Mouse (Mus musculus): ENCODE measurements around the gene Atp6v1g1. TPM values are rescaled to one million over a fixed set of nuclear protein-coding genes. Genes with fewer than 3 reads are reported as not detected.

Atp6v1g1 gene
- polyA plus RNA-seq, 1 experiment = 154 TPM

DNA sequence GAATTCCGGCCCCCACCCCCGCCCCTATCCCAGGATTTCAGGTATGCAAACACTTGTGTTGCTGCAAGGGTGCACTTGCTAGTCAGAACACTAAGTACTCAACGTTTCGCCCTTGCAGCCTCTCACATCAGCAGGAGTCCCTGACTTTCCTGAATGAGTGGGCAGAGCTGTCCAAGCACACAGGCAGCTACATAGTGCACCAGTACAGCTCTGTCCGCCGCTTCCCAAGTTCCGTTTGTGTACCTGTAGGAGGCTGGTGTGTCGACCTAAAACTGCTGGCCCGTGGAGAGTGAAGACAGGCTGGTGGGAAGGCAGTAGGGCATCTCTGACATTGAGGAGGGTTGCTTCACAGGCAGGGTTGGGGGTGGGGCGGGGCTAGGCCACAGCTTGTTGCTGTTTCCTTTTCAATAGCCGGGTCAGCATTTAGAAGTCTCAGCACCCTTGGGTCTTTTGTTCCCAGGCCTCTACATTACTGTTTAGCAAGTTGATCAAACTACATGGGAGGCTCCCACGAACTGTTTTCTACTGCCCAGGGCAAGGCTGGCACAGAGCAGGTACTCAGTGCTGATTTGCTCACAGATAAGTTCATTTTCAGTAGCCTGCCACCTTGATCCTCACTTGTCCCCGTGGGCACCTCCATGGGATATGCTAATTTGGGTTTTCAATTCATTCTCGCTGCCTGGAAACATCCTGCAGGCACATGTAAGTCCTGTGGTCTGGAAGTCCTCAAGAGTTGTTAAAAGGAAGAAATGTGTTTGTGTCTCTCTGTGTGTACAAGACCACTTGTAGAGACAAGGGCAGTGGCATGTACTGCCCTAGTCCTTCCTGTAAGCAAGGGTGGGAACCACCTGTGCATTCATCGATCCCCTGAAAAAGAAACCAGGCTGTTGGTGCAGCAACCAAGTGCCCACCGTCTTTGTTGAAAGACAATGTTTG, 12.8 kb downstream of the Atp6v1g1 start:
- 61% methylated on average over 16 of the region's 16 CpGs for WGBS
- TF ChIP-seq POLR2A (IDR thresholded peaks at IDR 0.05; ENCODE audit: borderline replicate concordance, insufficient read depth, low read length) (no peak), CTCF (IDR thresholded peaks at IDR 0.05; ENCODE audit: borderline replicate concordance, insufficient read depth, low read depth, low read length) (no peak)
- no peak overlapping the region for H3K4me3 ChIP-seq (replicated peaks; ENCODE audit: insufficient read depth, low read depth, low read length)

DNA sequence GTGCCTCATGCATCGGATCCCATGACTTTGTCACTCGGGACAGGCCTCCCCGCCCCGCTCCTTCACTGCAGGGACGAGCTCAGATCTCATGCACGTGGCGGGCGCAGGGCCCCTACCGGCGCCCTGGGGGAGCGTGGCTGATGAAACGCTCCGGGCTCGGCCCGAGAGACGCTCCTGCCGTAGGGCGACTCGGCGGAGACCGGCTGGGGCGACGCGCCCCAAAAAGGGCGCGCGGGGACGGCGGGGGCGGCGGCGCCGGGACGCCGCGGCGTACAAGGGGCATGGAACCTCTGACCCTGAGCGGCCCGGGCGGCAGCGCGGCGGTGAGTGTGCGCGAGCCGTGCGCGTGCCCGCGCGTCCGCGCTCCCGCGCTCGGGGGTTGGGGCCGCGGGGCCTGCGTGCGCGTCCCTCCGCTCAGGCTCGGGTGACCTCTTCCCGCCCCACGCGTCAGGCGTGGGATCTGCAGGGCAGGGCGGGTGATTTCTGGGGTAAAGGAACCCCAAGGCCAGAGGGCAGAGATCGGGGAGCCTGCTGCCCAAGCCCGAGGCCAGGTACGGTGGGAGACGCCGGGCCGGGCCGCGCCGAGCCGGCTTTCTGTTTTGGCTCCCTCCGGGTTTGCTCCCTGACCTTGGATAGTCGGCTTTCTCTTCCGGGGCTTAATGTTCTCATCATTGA, 14.0 kb downstream of the Atp6v1g1 start, which contains the start of gene Tmem268:
Gene Tmem268, plus strand, starts transcription at position 375 of the 675 bp plus-strand sequence.
- H3K4me3 ChIP-seq (replicated peaks; ENCODE audit: insufficient read depth, low read depth, low read length) = peak within 1 kb of the TSS; percentile 66
- TF ChIP-seq POLR2A (IDR thresholded peaks at IDR 0.05; ENCODE audit: borderline replicate concordance, insufficient read depth, low read length) = peak; percentile 70
- TF ChIP-seq CTCF (IDR thresholded peaks at IDR 0.05; ENCODE audit: borderline replicate concordance, insufficient read depth, low read depth, low read length) = no peak
- DNase-seq = peak; percentile 83 to 86
- H3K4me1 ChIP-seq (ENCODE audit: control insufficient read depth, insufficient read depth, low read length) = peaks cover 11% of the 10 kb centered on the region
- H3K27me3 ChIP-seq (ENCODE audit: control insufficient read depth, insufficient read depth, low read length) = no peaks in the 10 kb centered on the region
- H3K27ac ChIP-seq (ENCODE audit: insufficient read depth, low read length) = peak within 1 kb of the TSS; percentile 62; the same call in 1 of the 2 replicates
- under 1% methylated on average over 81 of the region's 81 CpGs for WGBS

More for the DNA sequence above, 12.8 kb downstream of the Atp6v1g1 start:
- Histone ChIP-seq H3K27ac (ENCODE audit: insufficient read depth, low read length) (no peak overlapping the region), H3K4me1 (ENCODE audit: control insufficient read depth, insufficient read depth, low read length) (peaks cover 11% of the 10 kb centered on the region), H3K27me3 (ENCODE audit: control insufficient read depth, insufficient read depth, low read length) (no peaks in the 10 kb centered on the region)
- DNase-seq = peak in 1 of 2 experiments; percentile 19

DNA sequence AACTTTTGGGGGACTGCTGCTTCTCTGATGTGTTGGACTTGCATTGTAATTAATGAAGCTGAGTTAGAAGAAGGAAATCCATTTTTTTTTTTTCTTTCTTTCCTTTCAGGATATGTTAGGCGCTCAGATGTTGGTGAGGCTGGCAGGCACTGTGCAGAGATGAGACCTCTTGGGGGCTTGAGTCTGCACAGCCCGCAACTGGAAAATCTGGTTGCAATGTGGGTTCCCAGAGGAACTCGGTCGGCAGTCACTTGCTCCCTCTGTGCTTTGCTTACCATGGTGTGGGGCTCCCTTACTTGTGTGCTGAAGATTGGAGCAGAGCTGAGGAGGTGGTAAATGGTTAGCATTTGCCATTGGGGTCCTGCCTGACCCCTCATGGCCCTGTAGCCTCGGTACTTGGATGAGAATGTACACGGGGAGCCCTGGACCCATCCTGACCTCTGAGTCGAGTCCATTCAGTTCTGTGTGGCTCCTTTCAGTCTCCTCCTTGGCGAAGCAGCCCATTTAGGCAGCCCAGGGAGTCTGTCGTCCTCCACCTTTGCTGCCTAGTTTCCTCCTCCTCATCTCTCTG, 14.6 kb downstream of the Atp6v1g1 start:
- peak overlapping the region; percentile 30; the same call in 1 of the 2 replicates for H3K27ac ChIP-seq (ENCODE audit: insufficient read depth, low read length)
- WGBS = 42% methylated on average over 9 of the region's 9 CpGs
- H3K4me1 ChIP-seq (ENCODE audit: control insufficient read depth, insufficient read depth, low read length) = peaks cover 11% of the 10 kb centered on the region
- peak in 1 of 2 experiments; percentile 40 for DNase-seq
- H3K4me3 ChIP-seq (replicated peaks; ENCODE audit: insufficient read depth, low read depth, low read length) = peak overlapping the region; percentile 66
- no peaks in the 10 kb centered on the region for H3K27me3 ChIP-seq (ENCODE audit: control insufficient read depth, insufficient read depth, low read length)
- no peak for TF ChIP-seq POLR2A (IDR thresholded peaks at IDR 0.05; ENCODE audit: borderline replicate concordance, insufficient read depth, low read length)
- TF ChIP-seq CTCF (IDR thresholded peaks at IDR 0.05; ENCODE audit: borderline replicate concordance, insufficient read depth, low read depth, low read length) = no peak

DNA sequence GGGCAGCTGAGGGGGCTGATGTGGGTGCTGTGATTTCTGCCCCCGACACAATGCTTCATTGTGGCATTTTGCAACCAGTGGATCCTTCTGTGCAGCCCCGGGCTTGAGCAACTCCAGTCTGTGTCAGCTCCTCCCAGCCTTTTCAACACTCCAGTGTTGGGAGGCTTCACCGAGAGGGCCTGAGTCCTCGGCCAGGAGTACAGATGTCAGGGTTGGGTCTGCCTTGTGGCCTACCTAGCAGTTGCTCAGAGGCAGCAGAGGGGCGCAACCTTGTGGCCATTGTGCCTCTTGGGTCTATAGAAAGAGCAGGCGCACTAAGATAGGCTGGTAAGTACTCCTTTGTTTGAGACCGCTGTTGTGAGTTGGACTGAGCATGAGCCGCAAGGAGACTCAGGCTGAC, 15.5 kb downstream of the Atp6v1g1 start:
- H3K4me3 ChIP-seq (replicated peaks; ENCODE audit: insufficient read depth, low read depth, low read length) = no peak overlapping the region
- no peak for TF ChIP-seq CTCF (IDR thresholded peaks at IDR 0.05; ENCODE audit: borderline replicate concordance, insufficient read depth, low read depth, low read length)
- no peak for TF ChIP-seq POLR2A (IDR thresholded peaks at IDR 0.05; ENCODE audit: borderline replicate concordance, insufficient read depth, low read length)
- H3K27ac ChIP-seq (ENCODE audit: insufficient read depth, low read length) = no peak overlapping the region
- H3K27me3 ChIP-seq (ENCODE audit: control insufficient read depth, insufficient read depth, low read length) = no peaks in the 10 kb centered on the region
- DNase-seq = peak in 1 of 2 experiments; percentile 16
- H3K4me1 ChIP-seq (ENCODE audit: control insufficient read depth, insufficient read depth, low read length) = peaks cover 11% of the 10 kb centered on the region
- WGBS = 84% methylated on average over 8 of the region's 8 CpGs

DNA sequence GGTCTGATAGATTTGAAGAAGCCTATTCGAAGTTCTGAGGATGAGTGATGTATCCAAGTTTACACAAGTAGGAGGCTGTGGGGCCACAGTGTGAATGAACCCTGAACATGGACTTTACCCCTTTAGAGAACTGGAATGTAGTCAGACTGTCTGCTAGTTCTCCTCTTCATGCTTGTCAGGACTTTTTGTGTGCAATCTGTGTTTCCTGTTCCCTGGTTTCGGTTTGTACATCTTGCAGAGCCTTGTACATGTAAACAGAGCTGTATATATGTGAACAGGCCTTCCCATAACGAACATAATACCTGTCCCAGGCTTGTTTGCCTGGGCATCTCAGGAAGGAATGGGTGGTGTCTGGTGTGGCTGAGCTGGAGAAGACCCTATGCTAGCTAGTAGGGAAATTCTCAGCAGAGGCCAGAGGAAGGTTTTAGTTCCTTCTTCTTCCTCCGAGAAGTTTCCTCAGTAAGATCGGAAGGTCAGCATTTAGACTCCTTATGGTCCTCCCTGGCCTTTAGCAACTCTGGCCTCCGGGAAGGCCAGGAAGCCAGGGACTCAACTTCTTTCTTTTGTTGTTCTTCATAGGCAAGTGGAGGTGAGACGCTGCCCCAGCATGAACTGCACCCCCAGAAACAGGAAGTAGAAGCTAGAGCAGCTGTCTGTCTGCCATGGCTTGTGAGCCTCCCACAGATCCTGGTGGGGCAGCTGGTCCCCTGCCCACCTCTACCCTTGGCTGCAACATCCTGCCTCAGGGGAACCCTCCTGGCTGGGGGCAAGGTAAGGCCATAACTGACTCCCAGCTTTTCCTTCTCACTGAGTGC, 17.5 kb downstream of the Atp6v1g1 start:
- Histone ChIP-seq H3K27me3 (ENCODE audit: control insufficient read depth, insufficient read depth, low read length) (no peaks in the 10 kb centered on the region), H3K4me3 (replicated peaks; ENCODE audit: insufficient read depth, low read depth, low read length) (no peak overlapping the region), H3K27ac (ENCODE audit: insufficient read depth, low read length) (no peak overlapping the region), H3K4me1 (ENCODE audit: control insufficient read depth, insufficient read depth, low read length) (peaks cover 10% of the 10 kb centered on the region)
- TF ChIP-seq POLR2A (IDR thresholded peaks at IDR 0.05; ENCODE audit: borderline replicate concordance, insufficient read depth, low read length) = no peak
- no peak for TF ChIP-seq CTCF (IDR thresholded peaks at IDR 0.05; ENCODE audit: borderline replicate concordance, insufficient read depth, low read depth, low read length)
- no peak for DNase-seq
- 84% methylated on average over 7 of the region's 7 CpGs for WGBS

DNA sequence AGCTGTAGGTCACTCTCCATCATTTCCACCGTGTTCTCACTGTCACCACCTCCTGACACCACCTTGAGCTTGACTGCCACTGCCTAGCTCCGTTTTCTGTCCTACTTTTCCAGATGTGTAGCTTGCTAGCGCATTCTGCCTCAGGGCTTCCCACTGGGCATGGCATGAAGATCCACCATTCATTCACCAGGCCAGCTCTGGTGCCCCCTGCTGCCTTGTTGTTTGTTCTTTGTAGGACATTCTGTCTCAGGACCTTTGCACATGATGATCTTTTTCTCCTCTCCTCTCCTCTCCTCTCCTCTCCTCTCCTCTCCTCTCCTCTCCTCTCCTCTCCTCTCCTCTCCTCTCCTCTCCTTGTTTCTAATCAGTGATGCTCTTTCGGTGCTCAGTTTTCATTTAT, 18.2 kb downstream of the Atp6v1g1 start:
- Histone ChIP-seq H3K4me3 (replicated peaks; ENCODE audit: insufficient read depth, low read depth, low read length) (no peak overlapping the region), H3K27me3 (ENCODE audit: control insufficient read depth, insufficient read depth, low read length) (no peaks in the 10 kb centered on the region), H3K27ac (ENCODE audit: insufficient read depth, low read length) (no peak overlapping the region), H3K4me1 (ENCODE audit: control insufficient read depth, insufficient read depth, low read length) (peaks cover 8% of the 10 kb centered on the region)
- WGBS = 82% methylated on average over 4 of the region's 4 CpGs
- TF ChIP-seq POLR2A (IDR thresholded peaks at IDR 0.05; ENCODE audit: borderline replicate concordance, insufficient read depth, low read length) (no peak), CTCF (IDR thresholded peaks at IDR 0.05; ENCODE audit: borderline replicate concordance, insufficient read depth, low read depth, low read length) (no peak)
- DNase-seq = no peak

Measured in cerebellum, adult 2 months (tissue).